Mouse (Mus musculus): ENCODE results near the gene Npas3. TPM values are rescaled to one million over a fixed set of nuclear protein-coding genes. Genes with fewer than 3 reads are reported as not detected.

Gene Npas3
- total RNA-seq, 2 experiments from 2014 or later = 43.7 to 47.4 TPM

DNA sequence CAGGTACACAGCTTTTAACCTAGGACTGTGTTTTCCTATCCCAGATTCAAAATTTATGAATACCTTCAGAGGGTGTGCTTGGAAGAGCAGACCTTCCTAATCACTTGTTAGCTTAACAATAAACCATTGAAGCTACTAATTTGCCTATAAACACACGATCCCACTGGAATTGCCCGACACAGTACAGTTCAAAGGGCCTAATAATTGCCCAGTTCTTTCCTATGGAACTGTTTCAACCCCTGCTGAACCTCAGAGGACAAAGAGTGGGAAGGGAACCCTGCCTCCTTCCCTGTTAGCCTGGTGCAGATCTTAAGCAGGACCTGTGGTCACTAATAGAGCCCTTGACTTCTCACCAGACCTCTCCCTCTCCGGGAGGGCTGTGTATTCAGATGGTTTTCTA is 429.7 kb downstream of the Npas3 start:
- intact Hi-C loops (cut with DNase I) = no loop called here
- DNase-seq = no peak

DNA sequence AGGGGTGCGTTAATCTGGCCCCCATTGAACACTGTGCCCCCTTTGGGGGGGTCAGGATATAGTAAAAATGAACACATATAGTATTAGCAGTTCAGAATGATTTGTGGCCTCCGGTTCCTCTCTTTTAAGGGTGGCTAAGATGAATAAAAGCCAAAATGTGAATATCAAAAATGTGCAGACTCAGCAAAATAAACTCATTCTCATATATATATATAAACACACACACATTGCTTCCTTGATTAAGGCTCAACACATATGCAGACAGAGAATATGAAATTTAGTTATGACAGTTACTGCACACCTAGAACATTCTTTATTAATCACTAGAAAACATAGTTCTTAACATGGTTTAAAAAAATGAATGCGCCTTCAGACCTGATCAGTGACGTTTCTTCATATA is 430.7 kb downstream of the Npas3 start:
- no peak for DNase-seq
- intact Hi-C loops (cut with DNase I) = no loop called here

DNA sequence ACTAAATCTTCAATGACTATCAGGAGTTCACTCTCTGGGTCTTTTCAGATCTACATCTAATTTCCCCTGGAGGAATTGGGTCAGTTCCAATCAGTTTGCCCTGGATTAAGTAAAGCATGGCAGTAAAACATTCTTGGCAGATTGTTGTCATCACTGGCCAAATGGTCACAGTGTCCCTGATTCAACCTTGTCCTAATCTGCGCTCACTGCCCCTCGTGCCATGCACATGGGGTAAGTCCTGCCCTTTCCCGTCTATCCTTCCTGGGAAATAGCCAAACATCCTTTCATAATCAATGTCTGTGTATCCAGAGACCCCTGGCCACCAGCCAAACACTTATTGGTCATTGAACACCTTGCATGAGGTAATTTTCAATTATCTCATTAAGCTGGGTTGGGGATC is 432.0 kb downstream of the Npas3 start:
- peak; percentile 13 for DNase-seq
- intact Hi-C loops (cut with DNase I) = no loop called here

DNA sequence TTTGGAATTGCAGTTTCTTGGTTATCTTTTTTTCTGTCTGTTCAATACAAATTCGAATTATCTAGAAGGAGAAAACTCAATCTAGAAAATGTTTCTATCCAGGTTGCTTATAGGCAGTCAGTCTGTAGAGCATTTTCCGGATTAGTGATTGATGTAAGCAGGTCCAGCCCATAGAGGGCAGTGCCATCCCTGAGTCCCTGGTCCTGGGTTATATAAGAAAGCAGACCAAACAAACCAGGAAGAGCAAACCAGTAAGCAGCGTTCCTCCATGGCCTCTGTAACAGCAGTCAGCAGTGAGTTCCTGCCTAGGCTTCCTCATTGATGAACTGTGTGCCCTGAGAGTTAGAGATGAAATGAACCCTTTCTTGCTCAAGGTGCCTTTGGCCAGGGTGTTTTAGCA is 433.6 kb downstream of the Npas3 start:
- DNase-seq = no peak
- intact Hi-C loops (cut with DNase I) = no loop called here

DNA sequence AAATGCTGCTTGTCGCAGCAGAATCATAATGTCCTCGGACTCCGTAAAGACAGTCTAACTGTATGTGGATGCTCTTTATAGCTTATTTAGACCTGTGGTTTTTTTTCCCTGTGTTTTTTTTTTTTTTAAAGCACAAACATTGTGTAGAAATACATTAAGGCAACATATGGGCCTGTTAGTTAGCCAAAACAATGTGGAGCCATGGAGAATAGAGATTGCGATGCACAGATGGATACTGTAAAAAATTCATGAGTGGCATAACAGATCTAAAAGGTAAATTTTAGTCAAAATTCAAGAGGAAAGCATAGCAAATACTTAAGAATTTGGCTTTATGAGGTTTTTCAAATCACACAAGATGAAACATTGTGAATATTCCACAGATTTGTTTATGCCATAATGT is 444.0 kb downstream of the Npas3 start:
- intact Hi-C loops (cut with DNase I) = no loop called here
- DNase-seq = no peak

DNA sequence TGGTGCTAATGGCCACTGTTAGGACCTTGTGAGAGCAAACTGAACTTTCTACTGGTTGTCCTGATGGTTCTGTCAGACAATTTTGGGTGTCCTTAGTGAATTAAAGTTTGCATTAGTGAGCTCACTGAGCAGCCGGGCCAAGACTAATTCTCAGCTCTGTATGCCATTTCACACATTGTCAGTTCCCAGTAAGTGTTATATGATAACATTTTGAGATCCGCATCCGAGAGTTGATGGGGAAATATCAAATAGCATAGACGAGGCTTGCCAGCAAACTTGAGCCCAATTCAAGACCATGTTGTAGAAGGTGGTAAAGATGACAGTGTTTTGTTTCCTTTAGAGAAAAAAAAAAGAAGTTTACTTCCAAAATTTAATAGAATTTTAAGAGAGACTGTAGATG is 445.9 kb downstream of the Npas3 start:
- no peak for DNase-seq
- intact Hi-C loops (cut with DNase I) = no loop called here

DNA sequence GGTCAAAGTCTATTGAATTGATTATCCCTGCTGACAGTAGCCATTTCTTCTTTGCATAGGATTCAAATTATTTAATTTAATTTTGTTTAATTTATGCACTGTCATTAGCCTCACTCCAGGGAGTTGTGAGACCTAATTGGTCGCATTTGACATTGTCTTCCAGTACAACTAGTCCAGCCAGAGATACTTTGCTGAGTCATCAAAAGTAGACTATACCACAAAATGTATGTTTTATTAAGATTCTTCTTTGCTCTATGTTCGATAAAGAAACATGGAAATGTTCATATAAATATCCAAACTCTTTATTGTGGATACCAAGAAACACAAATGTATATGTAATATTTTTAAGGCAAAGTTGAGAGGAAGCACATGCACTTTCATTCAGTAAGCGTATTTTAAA is 446.8 kb downstream of the Npas3 start:
- no peak for DNase-seq
- intact Hi-C loops (cut with DNase I) = no loop called here

DNA sequence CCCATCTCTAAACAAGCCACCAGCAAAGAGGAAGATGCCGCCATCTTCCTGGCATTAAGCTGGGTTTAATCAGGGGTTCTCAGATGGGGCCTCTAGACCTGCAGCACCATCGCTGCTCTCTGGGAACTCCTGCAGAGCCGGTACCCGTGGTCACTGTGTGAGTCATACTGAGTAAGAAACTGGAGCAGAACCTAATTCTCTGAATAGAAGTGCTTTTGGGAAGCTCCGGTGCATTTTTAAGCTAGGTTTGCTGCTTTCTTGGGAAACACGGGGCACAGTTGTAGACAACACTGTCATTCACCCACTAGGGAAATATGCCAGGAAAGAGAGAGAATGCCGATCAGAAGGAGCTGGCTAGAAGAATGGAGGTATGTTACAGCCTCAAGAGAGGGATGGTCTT is 449.2 kb downstream of the Npas3 start:
- intact Hi-C loops (cut with DNase I) = no loop called here
- no peak for DNase-seq

DNA sequence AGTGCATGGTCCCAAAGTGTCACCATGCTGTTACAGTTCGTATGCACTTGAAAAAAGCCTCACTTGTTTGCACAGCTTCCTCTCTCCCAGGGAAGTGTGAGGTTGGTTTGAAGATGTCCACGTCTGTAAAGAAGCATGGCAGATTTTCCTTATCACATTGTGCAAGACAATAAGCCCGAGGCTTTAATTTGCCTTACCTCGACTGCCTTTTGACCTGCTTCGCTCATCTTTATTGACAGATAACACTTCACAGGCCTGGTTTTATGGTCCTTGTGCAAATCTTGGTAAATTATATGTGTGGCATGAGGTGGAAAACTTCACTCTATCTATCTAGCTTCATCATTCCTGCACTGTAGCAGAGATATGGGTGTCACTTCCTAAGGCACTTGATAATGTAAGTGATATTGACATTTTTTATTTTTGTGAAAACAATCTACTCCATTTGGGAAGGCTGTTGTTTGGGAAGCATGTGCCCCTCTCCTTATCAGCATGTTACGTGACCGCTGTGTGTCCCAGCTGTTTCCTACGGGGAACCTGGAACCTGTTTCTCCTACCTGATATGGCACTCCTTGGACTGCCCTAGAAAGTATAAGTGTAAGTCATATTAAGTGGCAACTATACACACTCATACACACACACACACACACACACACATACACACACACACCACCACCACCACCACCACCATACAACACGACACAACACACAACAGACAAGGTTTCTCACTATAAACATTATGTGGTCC is 450.2 kb downstream of the Npas3 start:
- DNase-seq = no peak
- intact Hi-C loops (cut with DNase I) = no loop called here

DNA sequence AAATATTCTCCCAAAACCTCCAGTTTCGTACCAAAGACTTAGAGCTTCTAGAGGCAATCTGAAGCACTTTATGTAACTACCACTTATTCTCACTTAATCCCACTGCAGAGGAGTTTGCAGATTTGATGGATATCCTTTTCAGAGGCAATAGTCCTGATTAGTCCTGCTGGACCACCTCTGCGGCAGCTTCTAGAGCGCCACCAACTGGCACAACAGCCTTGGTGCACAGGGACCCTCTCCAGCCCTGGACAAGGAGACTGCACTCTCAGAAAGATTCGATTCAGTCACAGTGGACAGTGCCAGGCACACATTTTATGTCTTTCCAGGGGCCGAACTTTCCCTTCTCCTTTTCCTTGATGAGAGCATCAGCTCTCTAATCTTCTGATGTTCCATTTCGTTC is 471.4 kb downstream of the Npas3 start:
- intact Hi-C loops (cut with DNase I) = no loop called here
- peak; percentile 31 for DNase-seq

DNA sequence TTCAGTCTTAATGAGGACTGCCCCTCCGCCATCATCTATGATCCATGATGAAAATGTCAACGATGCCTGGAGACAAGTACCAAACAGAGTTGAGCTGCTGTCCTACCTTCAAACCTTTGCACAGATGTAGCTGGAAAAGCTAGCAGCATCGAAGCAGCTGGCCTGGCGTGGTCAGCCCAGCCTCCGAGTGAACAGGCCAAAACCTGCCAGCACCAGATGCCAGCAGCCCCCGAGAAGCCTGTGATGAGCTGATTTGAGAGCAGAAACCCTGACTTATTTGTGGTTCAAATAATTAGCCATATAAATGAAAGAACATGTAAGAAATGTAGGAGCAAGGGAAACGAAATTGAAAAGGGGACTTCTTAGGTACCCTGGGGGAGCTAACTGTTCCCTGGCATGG is 473.7 kb downstream of the Npas3 start:
- DNase-seq = peak; percentile 62
- intact Hi-C loops (cut with DNase I) = no loop called here

DNA sequence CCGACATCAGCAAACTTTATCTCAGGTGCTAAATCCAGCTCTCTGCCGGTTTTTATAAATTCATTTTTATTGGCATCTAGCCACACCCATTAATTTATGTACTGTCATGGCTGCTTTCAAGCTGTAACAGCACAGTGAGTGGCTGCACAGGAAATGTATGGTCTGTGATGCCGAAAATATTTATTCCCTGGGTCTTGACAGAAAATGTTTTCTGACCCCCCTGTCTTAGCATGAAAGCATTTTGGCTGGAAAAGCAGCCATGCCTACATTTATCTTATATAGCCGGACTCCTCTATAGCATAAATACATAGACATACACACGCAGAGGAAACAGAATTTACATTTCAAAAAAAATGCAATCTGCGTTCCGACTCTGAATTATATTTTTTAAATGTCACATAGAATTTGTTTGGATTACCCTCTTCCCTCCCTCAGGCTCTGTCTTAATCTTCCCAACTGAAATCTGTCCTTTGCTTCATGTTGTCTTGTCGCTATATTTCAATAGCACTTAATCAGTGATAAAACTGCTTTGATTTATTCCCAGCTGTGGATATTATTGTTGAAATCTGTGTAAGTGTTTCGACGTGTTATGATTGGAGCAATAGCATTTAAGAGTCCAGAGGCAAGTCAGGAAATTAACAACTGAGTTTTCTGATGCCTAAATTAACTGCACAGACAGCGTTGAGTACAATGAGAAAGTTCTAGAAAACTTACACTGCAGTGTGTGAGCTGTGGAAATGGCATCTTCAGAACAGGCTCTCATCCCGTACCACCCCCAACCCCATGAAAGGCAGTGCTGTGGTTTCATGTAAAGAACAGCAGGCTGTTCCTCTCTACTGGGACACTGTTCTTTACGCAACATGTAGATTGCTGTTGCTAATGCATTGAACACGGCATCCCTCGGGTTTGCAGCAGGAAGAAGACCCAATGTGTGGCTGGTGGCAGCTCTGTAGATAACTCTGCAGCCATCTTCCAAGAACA is 474.5 kb downstream of the Npas3 start:
- no peak for DNase-seq
- intact Hi-C loops (cut with DNase I) = no loop called here

DNA sequence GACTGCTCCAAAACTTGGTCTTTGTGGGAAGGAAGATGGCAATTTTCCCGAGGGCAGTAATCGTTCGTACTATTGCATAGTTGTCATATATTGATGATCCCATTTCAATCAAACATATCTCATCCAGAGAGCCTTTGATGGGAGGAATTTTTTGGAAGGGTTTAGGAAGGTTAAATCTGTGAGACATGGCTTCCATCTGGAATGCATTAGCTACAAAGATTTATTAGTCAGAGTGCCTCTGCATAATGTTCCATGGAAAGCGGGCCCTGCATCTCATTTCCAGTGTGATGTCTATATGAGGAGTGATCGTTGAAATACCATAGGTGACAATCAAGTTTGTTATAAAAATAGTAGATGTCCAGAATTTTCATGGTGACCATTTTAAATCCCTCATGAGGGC is 480.8 kb downstream of the Npas3 start:
- DNase-seq = no peak
- intact Hi-C loops (cut with DNase I) = no loop called here

DNA sequence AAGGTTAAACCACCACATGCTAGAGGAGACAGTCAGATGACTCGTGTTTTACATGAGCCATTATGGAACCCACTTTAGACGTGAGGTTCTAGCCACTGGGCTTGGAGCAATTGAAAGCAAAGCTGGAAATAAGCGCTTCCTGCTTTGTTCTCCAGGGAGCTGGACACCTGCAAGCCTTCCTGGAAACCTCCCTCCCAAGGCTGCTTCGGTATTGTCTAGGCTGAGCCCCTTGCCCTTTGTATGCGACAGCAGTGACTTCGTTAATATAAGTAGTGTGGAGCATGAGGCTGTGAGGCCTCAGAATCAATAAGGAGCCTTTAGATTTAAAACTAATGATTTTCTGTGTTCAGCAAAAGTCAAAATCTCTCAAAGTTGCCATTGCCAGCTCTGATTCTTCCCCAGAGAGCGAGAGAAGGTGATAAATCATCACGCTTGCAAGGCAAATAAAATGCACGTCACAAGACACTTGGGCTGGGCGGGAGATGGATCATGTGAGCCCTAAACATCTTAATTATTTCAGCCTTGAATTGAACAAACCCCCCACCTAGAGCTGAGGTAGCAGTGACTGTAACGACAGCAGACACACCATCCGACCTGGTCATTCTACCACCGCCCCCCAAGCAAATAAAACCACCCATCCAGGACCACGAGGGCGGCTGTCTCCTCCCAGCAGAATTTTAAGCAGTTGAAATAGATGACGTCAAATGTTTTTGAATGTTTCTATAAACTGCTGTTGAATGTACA is 490.2 kb downstream of the Npas3 start:
- DNase-seq = no peak
- intact Hi-C loops (cut with DNase I) = no loop called here

DNA sequence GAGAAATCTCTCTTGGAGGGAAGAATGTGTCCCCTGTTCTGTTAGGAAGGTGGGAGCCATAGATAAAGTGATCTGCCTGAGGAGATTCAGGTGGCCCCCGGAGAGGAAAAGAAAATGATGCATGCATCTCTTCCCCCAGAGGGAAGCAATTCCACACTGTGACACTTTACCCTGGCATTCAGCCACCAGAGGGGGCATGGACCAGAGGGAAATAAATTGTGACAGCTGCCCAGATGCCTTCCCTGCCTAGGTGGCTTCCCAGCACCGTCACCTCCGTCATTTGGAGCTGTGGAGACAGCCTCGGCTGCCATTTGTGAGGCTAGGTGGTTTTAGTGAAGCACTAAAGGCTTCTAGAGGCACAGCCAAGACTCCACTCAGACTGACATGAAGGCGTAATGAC is 498.2 kb downstream of the Npas3 start:
- intact Hi-C loops (cut with DNase I) = no loop called here
- DNase-seq = no peak

DNA sequence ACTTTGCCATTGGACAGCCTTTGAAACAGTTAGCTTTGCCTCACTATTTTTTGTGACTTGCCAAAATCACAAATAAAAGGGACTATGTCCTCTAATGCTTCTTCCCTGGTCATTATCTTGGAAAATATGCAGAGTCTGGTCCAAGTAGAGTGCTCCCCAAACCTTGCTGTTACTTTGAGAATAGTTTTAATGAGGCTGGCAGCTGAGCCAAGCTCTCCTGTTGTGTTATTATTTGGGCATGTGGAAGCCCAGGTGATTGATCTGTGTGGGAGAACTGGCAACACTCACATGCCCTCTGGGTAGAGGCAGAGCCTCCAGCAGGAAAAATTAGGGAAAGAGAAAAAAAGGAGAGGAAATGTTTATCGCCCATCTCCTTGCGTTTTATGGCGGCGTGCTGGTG is 500.9 kb downstream of the Npas3 start:
- DNase-seq = no peak
- intact Hi-C loops (cut with DNase I) = no loop called here

DNA sequence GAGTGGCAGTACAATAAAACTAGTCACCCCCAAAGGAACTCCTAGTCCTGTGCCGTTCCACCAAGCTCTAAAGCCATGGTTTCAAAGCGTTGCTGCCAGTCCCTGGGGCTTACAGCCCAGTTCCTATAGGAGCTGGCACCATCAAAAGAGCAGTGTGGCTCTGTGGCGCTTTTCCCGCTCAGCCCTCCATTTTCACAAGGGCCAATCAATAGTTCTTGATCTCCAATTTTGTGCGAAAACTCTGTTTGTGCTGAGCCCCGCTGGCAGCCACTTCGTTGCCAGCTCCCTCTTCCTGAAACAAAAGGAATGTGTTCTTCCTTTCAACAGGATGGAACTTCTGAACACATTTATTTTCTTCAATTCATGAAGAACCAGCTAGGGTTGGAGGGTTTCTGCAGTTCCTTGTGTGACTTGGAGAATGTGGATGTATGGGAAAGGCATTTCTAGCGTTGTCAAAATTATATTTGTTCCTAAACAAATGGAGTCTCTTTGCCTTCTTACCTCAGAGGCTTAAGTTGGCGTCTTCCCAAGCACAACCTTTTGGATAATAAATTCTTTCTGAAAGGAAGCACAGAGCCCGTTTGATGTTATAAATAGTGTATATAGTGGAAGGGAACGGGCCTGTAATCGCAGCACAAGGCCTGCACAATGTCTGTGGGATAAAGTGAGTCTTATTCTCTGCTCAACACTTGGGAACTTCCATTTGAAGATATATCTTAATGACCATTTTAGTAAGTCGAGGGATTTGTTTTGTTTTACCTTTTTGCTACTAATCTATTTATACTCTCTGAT is 504.0 kb downstream of the Npas3 start:
- intact Hi-C loops (cut with DNase I) = no loop called here
- no peak for DNase-seq

DNA sequence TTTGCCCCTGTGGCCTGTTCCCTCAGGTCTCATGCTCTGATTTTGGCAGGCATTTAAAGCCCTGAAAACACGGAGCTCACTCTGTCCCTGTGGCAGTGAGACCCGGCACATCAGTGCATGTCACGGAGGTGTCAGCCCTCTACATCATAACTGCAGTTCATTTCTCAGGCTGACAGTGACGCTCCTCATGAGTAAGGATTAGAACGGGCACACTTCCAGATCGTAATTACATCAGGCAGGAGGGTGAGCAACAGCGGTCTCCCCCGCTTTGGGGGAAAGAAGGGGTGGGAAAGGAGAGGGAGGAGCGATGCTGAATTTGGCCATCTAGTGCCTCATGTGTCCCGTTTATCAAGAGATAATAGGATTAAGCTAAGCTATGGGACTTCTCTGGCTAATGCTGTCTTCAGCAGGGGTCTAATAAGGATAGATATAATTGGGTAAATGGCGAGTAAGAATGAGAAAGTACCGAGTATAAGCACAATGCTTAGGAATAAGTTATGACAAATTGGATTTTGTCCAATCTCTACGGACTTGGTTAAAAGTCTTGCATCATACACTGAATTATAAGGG is 505.0 kb downstream of the Npas3 start:
- peak; percentile 35 for DNase-seq

DNA sequence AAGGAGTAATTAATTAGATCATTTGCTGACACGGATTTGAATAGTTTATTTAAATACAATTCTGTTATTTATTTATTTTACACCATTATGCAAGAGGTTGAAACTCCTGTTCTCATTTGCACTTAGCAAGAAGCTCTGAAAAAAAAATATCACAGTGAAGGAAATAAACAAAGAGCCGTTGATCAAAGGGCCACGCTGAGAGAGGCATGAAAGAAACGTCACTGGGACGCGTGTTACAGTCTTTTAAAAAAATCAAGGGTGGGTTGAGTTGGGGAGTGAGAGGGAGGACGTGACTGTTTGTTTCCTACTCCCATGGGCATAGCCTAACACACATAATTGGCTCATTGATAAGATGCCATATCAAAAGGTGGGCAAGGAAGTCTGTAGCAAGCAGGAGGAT is 505.8 kb downstream of the Npas3 start:
- DNase-seq = no peak
- intact Hi-C loops (cut with DNase I) = no loop called here

More for the DNA sequence above, 505.0 kb downstream of the Npas3 start:
- intact Hi-C loops (cut with DNase I) = no loop called here

DNA sequence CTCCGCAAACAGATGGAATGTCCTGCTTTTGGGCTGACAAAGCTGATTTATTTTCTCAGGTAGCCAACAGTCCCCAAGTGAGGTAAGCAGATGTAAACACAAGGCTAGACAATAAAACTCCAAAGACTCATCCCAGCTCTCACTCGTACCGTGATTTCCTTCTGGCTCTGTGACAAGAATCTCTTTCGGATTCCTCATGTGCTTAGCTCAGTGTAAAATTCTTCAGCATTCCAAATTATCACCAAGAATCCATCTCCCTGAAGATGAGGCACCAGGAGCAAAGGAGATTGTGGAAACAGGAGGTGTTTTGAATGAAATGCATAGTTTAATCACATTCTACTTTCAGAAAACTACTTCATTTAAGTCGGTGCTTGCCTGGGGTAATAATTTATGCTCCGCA is 509.2 kb downstream of the Npas3 start:
- no peak for DNase-seq
- intact Hi-C loops (cut with DNase I) = no loop called here

Data from left cerebral cortex, postnatal 4 days (tissue).